Mouse (Mus musculus) heart, embryonic 14.5 days (tissue): ENCODE data around the gene 4930572O03Rik. TPM values are rescaled to one million over a fixed set of nuclear protein-coding genes. Genes with fewer than 3 reads are reported as not detected.
A peak's percentile ranks its signal among the peaks of the same experiment; 100 is the strongest.
"Not testable (repeated sequence)": the region's sequence is repeated elsewhere in the genome, so short reads cannot be mapped to it uniquely, and the experiment has no call there.

Experiments
- ATAC-seq: fragments of 200-750 bp; cut with Nextera tagmentation; 2 replicates; pipeline ENCODE4 v1.8.0; 2017; ENCODE audit warnings: low read depth, moderate TSS enrichment; ENCODE audit not compliant: insufficient number of reproducible peaks, insufficient read depth, low FRiP score
- H3K27ac ChIP-seq, 2 experiments: fragments of 200-500 bp in 1 of 2; fragments of 300-500 bp in 1 of 2; sonication (generic) in 1 of 2; replicated peaks in 1 of 2; 2 replicates each; pipeline ENCODE4 v1.5.1; 2012 to 2014; ENCODE audit warnings: low read depth in 2 of 2, low read length in 2 of 2, control low read depth in 1 of 2, mild to moderate bottlenecking in 1 of 2, mixed read lengths in 1 of 2; ENCODE audit not compliant: control insufficient read depth in 1 of 2, insufficient read depth in 1 of 2
- H3K27me3 ChIP-seq: fragments of 300-500 bp; sonication (generic); 2 replicates; pipeline ENCODE4 v1.6.1; 2014; ENCODE audit warnings: mild to moderate bottlenecking, low read length, control low read depth; ENCODE audit not compliant: control insufficient read depth, insufficient read depth
- H3K36me3 ChIP-seq: fragments of 300-500 bp; sonication (generic); 2 replicates; pipeline ENCODE4 v1.6.1; 2014; ENCODE audit warnings: mild to moderate bottlenecking, control low read depth, low read length, mixed read lengths; ENCODE audit not compliant: control insufficient read depth, insufficient read depth
- H3K4me1 ChIP-seq, 2 experiments: fragments of 200-500 bp in 1 of 2; fragments of 300-500 bp in 1 of 2; sonication (generic) in 1 of 2; 2 replicates each; pipeline ENCODE4 v1.6.1; 2012 to 2014; ENCODE audit warnings: low read length in 2 of 2, control low read depth in 1 of 2, mixed read lengths in 1 of 2; ENCODE audit not compliant: control insufficient read depth in 2 of 2, insufficient read depth in 2 of 2
- H3K4me2 ChIP-seq: fragments of 300-500 bp; sonication (generic); 2 replicates; pipeline ENCODE4 v1.6.1; 2014; ENCODE audit warnings: mild to moderate bottlenecking, low read length
- H3K4me3 ChIP-seq, 2 experiments: fragments of 200-500 bp in 1 of 2; fragments of 300-500 bp in 1 of 2; sonication (generic) in 1 of 2; 2 replicates each; pipeline ENCODE4 v1.5.1; 2012 to 2014; ENCODE audit warnings: low read length in 2 of 2, mild to moderate bottlenecking in 2 of 2, control low read depth in 1 of 2, low read depth in 1 of 2, moderate library complexity in 1 of 2; ENCODE audit not compliant: control insufficient read depth in 1 of 2, insufficient read depth in 1 of 2
- H3K9ac ChIP-seq: fragments of 300-500 bp; sonication (generic); 2 replicates; pipeline ENCODE4 v1.6.1; 2014; ENCODE audit warnings: mild to moderate bottlenecking, low read length
- H3K9me3 ChIP-seq: fragments of 300-500 bp; sonication (generic); 2 replicates; pipeline ENCODE4 v1.6.1; 2016; ENCODE audit warnings: low read length, control low read depth; ENCODE audit not compliant: control insufficient read depth
- WGBS: fragments of 180-500 bp; shearing (Covaris S2); extraction: QIAGEN DNeasy Blood & Tissue Kit; methylation state at CpG from one replicate; pipeline ENCODE4 v1.1.7; 2014; 5-methylcytosine and 5-hydroxymethylcytosine counted together
- polyA plus RNA-seq: library from polyadenylated mRNA; unstranded; fragments of >200 nt; fragmentation: Nextera tagmentation; extraction: Ambion mirVana; gene quantifications from 2 replicates; pipeline ENCODE4 v1.2.1, GENCODE M21; 2014

Gene 4930572O03Rik
- polyA plus RNA-seq, 1 experiment from 2014 or later, result not detected

DNA sequence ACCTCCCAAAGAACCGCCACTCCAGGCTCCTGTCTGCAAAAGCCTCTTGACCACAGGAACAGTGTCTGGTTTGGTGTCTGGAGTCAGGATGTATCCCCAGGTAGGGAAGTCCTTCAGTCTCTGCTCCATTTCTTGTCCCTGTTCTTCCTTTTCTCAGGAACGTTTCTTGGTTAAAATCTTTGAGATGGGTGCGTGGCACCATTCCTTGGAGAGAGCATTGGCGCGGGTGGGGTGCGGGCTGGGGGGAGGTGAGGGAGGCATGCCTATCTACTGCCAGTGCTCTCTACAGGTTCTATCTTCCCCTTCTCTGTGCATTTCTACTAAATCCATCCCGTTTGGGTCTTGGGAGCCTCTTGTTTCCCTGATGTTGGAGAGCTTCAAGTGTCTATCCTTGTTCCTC, 7.0 kb upstream of the 4930572O03Rik start:
- H3K4me1 ChIP-seq, H3K9me3 ChIP-seq, H3K9ac ChIP-seq, H3K27me3 ChIP-seq, H3K36me3 ChIP-seq, H3K27ac ChIP-seq, H3K4me2 ChIP-seq, H3K4me3 ChIP-seq, ATAC-seq: not testable (repeated sequence)
- 68% methylated on average over 7 of the region's 7 CpGs for WGBS

DNA sequence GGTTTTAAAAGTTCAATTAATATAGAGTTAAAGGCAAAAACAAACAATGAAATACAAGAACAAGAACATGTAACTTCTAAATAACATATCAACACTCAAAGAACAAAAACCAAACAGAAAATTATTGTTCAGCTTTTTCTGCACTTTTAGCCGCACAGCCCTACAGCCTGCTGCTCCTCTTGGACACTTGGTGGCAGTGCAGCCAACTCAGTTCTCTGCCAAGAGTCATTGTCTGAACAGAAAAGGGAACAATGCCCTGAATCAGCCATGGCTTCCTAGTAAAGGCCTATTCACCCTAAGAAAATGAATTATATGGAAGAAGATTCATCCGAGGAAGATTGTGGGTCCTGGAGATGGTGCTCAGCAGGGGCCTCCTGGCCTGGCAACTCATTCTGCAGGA, 4.5 kb downstream of the 4930572O03Rik start:
- not testable (repeated sequence) for ATAC-seq, H3K4me2 ChIP-seq, H3K9me3 ChIP-seq, H3K36me3 ChIP-seq, H3K4me1 ChIP-seq, H3K9ac ChIP-seq, H3K4me3 ChIP-seq, H3K27me3 ChIP-seq, H3K27ac ChIP-seq
- 58% methylated on average over 2 of the region's 2 CpGs for WGBS

DNA sequence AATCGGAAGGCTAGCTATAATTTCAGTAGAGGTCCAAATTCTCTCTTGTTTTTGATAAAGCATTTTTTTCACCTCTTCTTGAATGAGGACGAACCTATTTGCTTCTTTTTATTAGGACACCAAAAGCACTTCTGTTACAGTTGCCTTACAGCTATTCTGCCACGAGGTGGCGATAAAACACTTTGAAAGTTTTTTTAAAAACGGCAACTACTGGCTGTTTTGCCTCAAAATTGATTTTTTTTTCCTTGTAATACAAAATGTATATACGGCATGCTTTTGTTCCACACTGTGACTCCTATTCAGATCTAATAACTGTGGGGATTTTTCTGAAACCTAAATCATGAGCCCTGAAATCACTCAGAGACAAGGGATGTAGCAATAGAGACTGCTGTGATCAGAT, 11.2 kb downstream of the 4930572O03Rik start:
- not testable (repeated sequence) for H3K4me3 ChIP-seq, H3K36me3 ChIP-seq, H3K9ac ChIP-seq, H3K27me3 ChIP-seq, H3K4me2 ChIP-seq, H3K9me3 ChIP-seq, H3K27ac ChIP-seq, H3K4me1 ChIP-seq, ATAC-seq
- WGBS, result 22% methylated on average over 6 of the region's 6 CpGs

DNA sequence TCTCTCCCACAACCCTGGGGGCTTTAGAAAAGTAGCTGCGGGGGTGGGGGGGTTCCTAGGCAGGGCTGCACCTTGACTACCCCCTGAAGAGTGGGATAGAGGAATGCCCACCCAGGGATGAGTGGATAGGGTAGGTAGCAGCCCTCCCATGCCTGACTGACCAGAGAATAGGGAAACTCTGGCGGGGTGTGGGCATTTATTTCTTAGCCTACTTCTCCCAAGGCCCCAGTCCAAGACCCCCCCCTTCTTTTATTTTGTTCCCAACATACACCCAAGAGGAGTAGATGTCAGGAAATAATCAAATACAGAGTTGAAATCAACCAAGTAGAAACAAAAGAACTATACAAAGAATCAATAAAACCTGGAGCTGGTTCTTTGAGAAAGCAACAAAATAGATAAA, 19.2 kb downstream of the 4930572O03Rik start:
- ATAC-seq, result 0 out of 2 replicates have a peak, but pooled peaks have one; percentile 68
- not testable (repeated sequence) for H3K4me1 ChIP-seq, H3K9ac ChIP-seq, H3K27ac ChIP-seq, H3K9me3 ChIP-seq, H3K27me3 ChIP-seq, H3K4me3 ChIP-seq, H3K4me2 ChIP-seq, H3K36me3 ChIP-seq
- WGBS, result 43% methylated on average over 2 of the region's 2 CpGs

DNA sequence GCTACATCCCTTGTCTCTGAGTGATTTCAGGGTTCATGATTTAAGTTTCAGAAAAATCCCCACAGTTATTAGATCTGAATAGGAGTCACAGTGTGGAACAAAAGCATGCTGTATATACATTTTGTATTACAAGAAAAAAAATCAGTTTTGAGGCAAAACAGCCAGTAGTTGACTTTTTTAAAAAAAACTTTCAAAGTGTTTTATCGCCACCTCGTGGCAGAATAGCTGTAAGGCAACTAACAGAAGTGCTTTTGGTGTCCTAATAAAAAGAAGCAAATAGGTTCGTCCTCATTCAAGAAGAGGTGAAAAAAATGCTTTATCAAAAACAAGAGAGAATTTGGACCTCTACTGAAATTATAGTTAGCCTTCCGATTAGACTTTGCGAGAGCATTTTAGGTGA, 26.8 kb downstream of the 4930572O03Rik start:
- not testable (repeated sequence) for H3K9me3 ChIP-seq, H3K27me3 ChIP-seq, H3K4me3 ChIP-seq, ATAC-seq, H3K4me1 ChIP-seq, H3K4me2 ChIP-seq, H3K36me3 ChIP-seq, H3K27ac ChIP-seq, H3K9ac ChIP-seq
- WGBS, result 30% methylated on average over 5 of the region's 5 CpGs

DNA sequence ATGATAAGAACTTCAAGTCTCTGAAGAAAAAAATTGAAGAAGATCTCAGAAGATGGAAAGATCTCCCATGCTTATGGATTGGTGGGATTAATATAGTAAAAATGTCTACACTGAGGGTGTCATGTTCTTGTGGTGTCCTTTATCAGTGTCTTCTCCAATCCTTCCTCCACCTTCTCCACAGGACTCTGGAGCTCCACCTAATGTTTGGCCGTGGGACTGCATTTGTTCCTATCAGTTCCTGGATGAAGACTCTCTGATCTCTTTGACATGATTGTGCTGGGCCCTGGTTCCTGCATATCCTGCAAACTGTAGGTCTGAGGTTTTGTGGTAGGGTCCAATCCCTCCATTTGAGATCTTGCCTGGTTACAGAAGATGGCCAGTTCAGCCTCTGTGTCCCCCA, 28.7 kb downstream of the 4930572O03Rik start:
- H3K4me3 ChIP-seq, H3K9me3 ChIP-seq, ATAC-seq, H3K27ac ChIP-seq, H3K27me3 ChIP-seq, H3K4me1 ChIP-seq, H3K36me3 ChIP-seq, H3K4me2 ChIP-seq, H3K9ac ChIP-seq: not testable (repeated sequence)
- WGBS, result 19% methylated on average over 1 of the region's 1 CpGs

DNA sequence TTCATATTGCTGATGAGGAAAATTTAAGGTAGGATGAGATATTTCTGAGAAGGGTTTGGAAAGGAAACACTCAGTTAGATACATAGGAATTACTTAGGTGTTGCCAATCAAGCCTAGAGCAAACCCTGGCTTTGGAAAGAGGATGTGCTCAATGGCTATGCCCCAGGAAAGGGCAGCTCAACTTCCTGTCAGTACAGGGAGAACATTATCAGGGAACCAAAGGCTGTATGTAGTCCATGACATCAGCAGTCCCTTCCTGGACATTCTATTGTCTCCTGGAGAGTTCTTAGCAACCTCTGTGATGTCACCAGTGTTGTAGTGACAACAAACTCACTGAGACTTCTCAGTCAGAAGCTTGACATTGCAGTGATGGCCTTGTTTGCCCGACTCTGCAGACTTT, 38.1 kb downstream of the 4930572O03Rik start, which contains the start of gene Speer4d:
Gene Speer4d (plus strand): TSS at position 301 of the 400 bp plus-strand sequence.
- H3K9me3 ChIP-seq, H3K4me2 ChIP-seq, H3K4me3 ChIP-seq, ATAC-seq, H3K9ac ChIP-seq, H3K27me3 ChIP-seq, H3K36me3 ChIP-seq, H3K4me1 ChIP-seq, H3K27ac ChIP-seq: not testable (repeated sequence)
- WGBS, result 54% methylated on average over 1 of the region's 1 CpGs

DNA sequence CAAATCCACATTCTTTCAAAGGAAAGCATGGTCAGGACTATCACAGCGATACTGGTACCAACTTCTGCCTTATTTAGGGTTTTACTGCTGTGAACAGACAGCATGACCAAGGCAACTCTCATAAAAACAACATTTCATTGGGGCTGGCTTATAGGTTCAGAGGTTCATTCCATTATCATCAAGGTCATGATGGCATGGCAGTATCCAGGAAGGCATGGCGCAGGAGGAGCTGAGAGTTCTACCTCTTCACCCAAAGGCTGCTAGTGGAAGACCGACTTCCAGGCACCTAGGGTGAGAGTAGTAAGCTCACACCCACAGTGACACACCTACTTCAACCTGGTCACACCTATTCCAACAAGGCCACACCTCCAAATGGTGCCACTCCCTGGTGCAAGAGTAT, 40.7 kb downstream of the 4930572O03Rik start:
- 66% methylated on average over 3 of the region's 3 CpGs for WGBS
- not testable (repeated sequence) for H3K4me1 ChIP-seq, ATAC-seq

More for the DNA sequence above, 40.7 kb downstream of the 4930572O03Rik start:
- not testable (repeated sequence) for H3K9me3 ChIP-seq, H3K4me2 ChIP-seq, H3K4me3 ChIP-seq, H3K9ac ChIP-seq, H3K27ac ChIP-seq, H3K27me3 ChIP-seq, H3K36me3 ChIP-seq
